Mouse (Mus musculus): ENCODE data around the gene Zfp800. TPM values are rescaled to one million over a fixed set of nuclear protein-coding genes. Genes with fewer than 3 reads are reported as not detected.

Zfp800 gene
- total RNA-seq (2021): 10 to 100 TPM; 14.8 to 20.2 TPM
- long read RNA-seq, experiment 1, partial matches to known transcripts: 1 of 5 reads
- long read RNA-seq, experiment 1, other reads (novel, unspliced or antisense): 2 of 5 reads
- long read RNA-seq, experiment 2, partial matches to known transcripts: 5 of 12 reads
- long read RNA-seq, experiment 2, other reads (novel, unspliced or antisense): 5 of 12 reads

DNA sequence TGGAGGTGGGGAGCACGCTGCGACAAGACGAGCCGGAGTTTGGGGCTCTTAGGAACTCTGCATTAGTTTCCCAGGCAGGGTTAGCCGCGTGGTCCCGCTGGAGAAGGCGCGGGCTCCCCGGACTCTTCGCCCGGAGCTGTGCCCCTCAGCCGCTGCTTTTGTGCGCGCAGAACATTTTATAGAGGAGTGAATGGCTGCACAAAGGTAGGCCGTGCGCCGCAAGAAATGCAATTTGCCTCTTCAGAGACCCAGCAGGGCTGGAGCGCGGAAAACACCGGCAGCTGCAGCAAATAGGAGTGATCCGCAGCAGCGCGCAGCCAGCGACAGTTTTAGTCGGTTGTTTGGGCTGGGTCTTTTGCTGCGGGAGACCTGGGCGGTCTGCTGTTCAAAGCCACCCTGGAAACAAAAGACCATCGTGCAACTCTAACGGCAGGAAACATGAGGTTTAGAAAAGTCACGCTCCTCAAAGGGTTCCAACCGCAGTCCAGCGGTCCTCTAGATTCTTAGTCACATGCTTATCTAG is at the start of gene Zfp800:
TSS of gene Zfp800 (minus strand) at position 325 of the 523 bp plus-strand sequence.
- DNase-seq (ENCODE audit: low spot score in 2 of 2): peak in 1 of 2 experiments; percentile 18

DNA sequence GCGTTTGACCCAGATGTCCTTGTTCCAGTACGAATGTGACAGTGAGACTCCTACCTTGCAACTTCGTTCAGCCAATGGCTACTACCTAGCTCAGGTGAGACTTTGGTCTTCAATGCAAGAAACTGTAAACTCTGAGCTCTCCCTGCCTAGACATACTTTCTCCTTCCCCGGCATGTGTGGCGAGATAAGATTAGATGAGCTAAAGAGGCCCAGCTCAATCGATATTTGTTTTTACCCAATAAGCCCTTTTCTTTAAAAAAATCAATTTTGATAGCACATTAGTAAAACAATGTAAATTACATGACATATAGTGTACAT is 33.7 kb upstream of the Zfp800 start:
- no peak for DNase-seq (ENCODE audit: low spot score in 2 of 2)

- DNase-seq (ENCODE audit: low spot score in 2 of 2): no peak
Measured at GRCm38 (mm10) chr6:28430795-28431537, 33.2 kb upstream of the Zfp800 start.

DNA sequence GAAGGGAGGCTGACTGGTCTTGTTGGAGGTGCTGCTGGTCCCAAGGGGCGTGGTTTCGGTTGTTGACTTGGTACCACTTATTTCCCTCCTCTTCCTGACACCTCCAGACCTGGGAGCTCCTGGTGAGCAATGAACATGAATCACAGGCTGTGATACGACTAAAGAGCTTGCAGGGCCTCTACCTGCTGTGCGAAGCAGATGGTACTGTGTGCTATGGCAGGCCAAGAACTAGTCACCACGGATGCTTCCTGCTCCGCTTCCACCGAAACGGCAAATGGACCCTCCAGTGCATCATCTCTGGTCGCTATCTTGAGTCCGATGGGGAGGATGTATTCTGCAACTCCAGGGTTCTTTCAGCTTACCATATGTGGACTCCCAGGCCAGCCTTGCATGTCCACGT is 32.1 kb upstream of the Zfp800 start:
- DNase-seq (ENCODE audit: low spot score in 2 of 2): no peak

- no peak for DNase-seq (ENCODE audit: low spot score in 2 of 2)
Measured at GRCm38 (mm10) chr6:28428290-28428689, 30.5 kb upstream of the Zfp800 start, which contains the start of gene Gcc1. Gcc1 (minus strand) TSS chr6:28428390.

DNA sequence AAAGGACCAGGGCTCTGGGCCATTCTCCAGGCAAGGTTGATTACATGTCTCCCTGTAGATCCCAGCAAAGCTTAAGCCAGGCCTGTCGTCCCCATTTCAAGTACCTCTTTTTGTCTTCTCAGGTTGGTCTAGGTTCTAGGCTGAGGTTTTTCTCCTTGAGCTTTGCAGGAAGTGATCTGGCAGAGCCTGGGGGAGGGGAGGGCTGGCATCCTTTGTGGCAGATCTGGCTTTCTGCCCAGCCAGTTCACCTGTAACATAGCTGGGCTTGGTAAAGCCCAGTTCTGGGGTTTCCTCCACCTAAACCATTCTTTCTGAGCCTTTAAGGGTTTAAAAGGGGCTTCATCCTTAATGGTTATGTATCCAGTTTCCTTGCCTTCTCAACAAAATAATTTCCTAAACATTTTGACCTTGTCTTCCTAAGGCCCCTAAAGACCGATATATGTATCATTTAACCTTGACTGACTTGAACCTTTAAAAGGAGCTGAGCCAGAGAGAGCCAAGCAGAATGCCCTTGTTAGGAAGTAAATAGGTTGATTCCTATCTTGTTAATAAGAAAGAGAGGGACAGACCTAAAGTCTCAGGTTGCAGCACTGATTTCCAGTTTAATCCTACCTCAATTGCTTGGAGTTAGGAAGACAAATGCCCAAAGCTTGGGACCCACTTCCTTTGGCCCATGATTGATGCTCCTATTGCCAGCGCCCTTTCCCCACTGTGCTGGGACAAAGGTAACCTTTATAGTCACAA is 29.5 kb upstream of the Zfp800 start, which contains the start of gene Fscn3:
TSS of gene Fscn3 (plus strand) at position 694 of the 744 bp plus-strand sequence.
- DNase-seq (ENCODE audit: low spot score in 2 of 2): no peak

GRCm38 (mm10) chr6:28425019-28425418 is 27.2 kb upstream of the Zfp800 start:
- DNase-seq (ENCODE audit: low spot score in 2 of 2): no peak

- DNase-seq (ENCODE audit: low spot score in 2 of 2): peak in 1 of 2 experiments; percentile 56
Measured at GRCm38 (mm10) chr6:28423767-28424695, 26.2 kb upstream of the Zfp800 start.

DNA sequence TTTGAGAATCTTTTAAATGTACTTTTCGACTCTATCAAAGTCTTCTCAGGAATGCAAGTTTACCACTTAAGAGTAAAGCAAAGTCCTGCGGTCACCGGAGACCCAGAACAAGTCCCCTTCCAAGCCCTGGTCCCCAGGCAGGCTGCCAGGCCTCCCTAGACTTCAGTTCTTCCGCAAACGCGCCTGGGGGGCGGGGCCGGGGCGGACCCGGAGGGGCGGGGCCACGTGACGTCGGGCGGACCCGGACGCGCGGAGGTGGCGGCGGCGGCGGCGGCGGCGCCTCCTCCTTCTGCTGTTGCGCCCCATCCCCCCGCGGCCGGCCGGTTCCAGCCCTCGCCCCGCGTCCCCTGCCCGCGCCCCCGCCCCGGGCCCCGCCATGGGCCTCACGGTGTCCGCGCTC is 25.5 kb upstream of the Zfp800 start, which contains the start of gene Arf5:
TSS of gene Arf5 (plus strand) at position 248 of the 400 bp plus-strand sequence.
- DNase-seq (ENCODE audit: low spot score in 2 of 2): peak; percentile 89 to 94

DNA sequence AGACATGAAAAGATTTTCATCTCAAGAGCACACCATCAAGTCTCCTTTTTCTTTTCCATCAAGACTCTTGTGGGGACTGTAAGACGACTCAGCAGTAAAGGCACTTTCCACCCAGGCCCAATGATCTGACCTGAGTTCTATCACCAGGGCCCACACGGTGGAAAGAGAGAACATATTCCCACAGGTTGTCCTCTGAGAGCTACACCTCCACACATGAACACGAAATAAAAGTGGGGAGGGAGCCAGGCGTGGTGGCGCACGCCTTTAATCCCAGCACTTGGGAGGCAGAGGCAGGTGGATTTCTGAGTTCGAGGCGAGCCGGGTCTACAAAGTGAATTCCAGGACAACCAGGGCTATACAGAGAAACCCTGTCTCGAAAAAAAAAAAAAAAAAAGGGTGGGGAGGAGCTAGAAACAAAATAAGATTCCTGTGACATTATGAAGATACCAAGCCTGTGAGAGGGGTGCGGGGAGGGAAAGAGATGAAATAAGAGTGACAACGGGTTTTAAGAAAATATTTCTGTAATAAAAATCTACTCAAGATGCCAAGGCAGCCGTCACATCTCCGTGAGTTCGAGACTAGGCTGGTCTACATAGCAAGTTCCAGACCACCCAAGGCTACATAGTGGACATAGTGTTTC is 25.0 kb upstream of the Zfp800 start:
- no peak for DNase-seq (ENCODE audit: low spot score in 2 of 2)

GRCm38 (mm10) chr6:28421469-28422000 is 23.7 kb upstream of the Zfp800 start:
- DNase-seq (ENCODE audit: low spot score in 2 of 2): peak; percentile 88 to 92

GRCm38 (mm10) chr6:28420865-28421264 is 23.1 kb upstream of the Zfp800 start:
- DNase-seq (ENCODE audit: low spot score in 2 of 2): no peak

GRCm38 (mm10) chr6:28420361-28420760 is 22.6 kb upstream of the Zfp800 start:
- no peak for DNase-seq (ENCODE audit: low spot score in 2 of 2)

- DNase-seq (ENCODE audit: low spot score in 2 of 2): no peak
Measured at GRCm38 (mm10) chr6:28419673-28420072, 21.9 kb upstream of the Zfp800 start.

DNA sequence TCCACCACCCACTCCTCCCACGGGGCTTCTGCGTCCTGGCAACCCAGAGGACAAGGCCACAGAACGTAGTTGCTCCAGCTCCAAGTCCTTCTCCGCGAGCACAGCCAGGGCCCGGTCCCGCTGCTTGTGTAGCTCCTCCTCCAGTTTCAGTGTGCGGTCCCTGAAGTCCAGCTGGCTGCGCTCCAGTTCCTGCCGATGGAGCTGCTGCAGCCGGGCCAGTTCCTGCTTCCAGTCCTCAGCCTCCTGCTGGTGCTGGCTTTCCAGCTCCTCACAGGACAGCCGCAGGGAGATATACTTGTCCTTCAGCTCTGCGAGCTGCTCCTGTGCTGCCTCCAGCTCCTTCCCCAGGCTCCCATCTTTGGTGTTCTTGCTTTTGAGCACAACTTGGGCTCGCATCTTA is 20.6 kb upstream of the Zfp800 start:
- DNase-seq (ENCODE audit: low spot score in 2 of 2): peak; percentile 49 to 78

GRCm38 (mm10) chr6:28416981-28417380 is 19.2 kb upstream of the Zfp800 start:
- no peak for DNase-seq (ENCODE audit: low spot score in 2 of 2)

- no peak for DNase-seq (ENCODE audit: low spot score in 2 of 2)
Measured at GRCm38 (mm10) chr6:28411236-28411635, 13.4 kb upstream of the Zfp800 start.

GRCm38 (mm10) chr6:28410053-28410452 is 12.2 kb upstream of the Zfp800 start:
- DNase-seq (ENCODE audit: low spot score in 2 of 2): no peak

GRCm38 (mm10) chr6:28399791-28400190 is 2.0 kb upstream of the Zfp800 start:
- no peak for DNase-seq (ENCODE audit: low spot score in 2 of 2)

- no peak for DNase-seq (ENCODE audit: low spot score in 2 of 2)
Measured at GRCm38 (mm10) chr6:28398726-28399125, 921 bp upstream of the Zfp800 start.

All from layer of hippocampus, postnatal 14 days (tissue).